ENCODE assay signal across 24 mouse cellular contexts in genomic region chr9:122008876-122009275, GRCm38 (mm10). TPM values are rescaled to one million over a fixed set of nuclear protein-coding genes. Genes with fewer than 3 reads are reported as not detected.
A peak's percentile ranks its signal among the peaks of the same experiment; 100 is the strongest.
DNase-seq lines count a peak whose midpoint lies in the region; ATAC-seq and TF ChIP-seq lines count a peak whose summit lies in the region.
"Had no signal": no experiment of that assay in that cellular context is flagged by ENCODE, and none has a peak within 500 bp of the region (broad histone marks: within the 10 kb centered on the region; RNA-seq: fewer than 3 reads in every experiment).

No protein-coding gene starts in this region.

- TF ChIP-seq POLR2A in limb, embryonic 14.5 days (IDR thresholded peaks at IDR 0.05; ENCODE audit: borderline replicate concordance, extremely low read depth, insufficient read depth, insufficient read length): no peak

- ATAC-seq in forebrain, embryonic 13.5 days: peak; percentile 57; the same call in 1 of the 2 replicates
- ATAC-seq in forebrain, embryonic 12.5 days (ENCODE audit: low FRiP score): no peak
- ATAC-seq in limb, embryonic 14.5 days (ENCODE audit: low FRiP score, low read depth): peak; percentile 23; the same call in 1 of the 2 replicates
- peak; percentile 86 for ATAC-seq in hindbrain, postnatal 0 days
- peak; percentile 51; the same call in 1 of the 2 replicates for ATAC-seq in neural tube, embryonic 14.5 days (ENCODE audit: low read depth)
- no peak for ATAC-seq in inflammation-experienced regulatory T-cells, adult 6 months
- no peak for ATAC-seq in megakaryocyte progenitor cell, adult 5-6 weeks (replicated peaks; ENCODE audit: poor library complexity)
- ATAC-seq: liver, postnatal 0 days had no signal

- peaks cover 4% of the 10 kb centered on the region; the same call in 1 of the 2 replicates for H3K4me1 ChIP-seq in forebrain, embryonic 13.5 days
- H3K4me1 ChIP-seq in forebrain, embryonic 12.5 days: peaks cover 3% of the 10 kb centered on the region; the same call in 1 of the 2 replicates
- H3K4me1 ChIP-seq in limb, embryonic 14.5 days (ENCODE audit: control insufficient read depth, insufficient read depth, low read length): no peaks in the 10 kb centered on the region
- H3K4me1 ChIP-seq in limb, embryonic 10.5 days: no peaks in the 10 kb centered on the region
- peaks cover 12% of the 10 kb centered on the region for H3K4me1 ChIP-seq in hindbrain, postnatal 0 days (ENCODE audit: insufficient read depth, low read length)
- peaks cover 4% of the 10 kb centered on the region; the same call in 1 of the 2 replicates for H3K4me1 ChIP-seq in neural tube, embryonic 14.5 days (ENCODE audit: control insufficient read depth, insufficient read depth, low read length)
- H3K4me1 ChIP-seq: heart, embryonic 15.5 days had no signal

- no peaks in the 10 kb centered on the region for H3K36me3 ChIP-seq in forebrain, embryonic 13.5 days (ENCODE audit: poor library complexity, severe bottlenecking)
- no peaks in the 10 kb centered on the region for H3K36me3 ChIP-seq in forebrain, embryonic 12.5 days (replicated peaks)
- H3K36me3 ChIP-seq in limb, embryonic 14.5 days (ENCODE audit: control insufficient read depth, insufficient read depth, low read length): no peaks in the 10 kb centered on the region
- H3K36me3 ChIP-seq in limb, embryonic 10.5 days: no peaks in the 10 kb centered on the region
- H3K36me3 ChIP-seq in hindbrain, postnatal 0 days (ENCODE audit: insufficient read depth, low read length): no peaks in the 10 kb centered on the region
- no peaks in the 10 kb centered on the region for H3K36me3 ChIP-seq in neural tube, embryonic 14.5 days (ENCODE audit: control insufficient read depth, insufficient read depth, low read length)
- H3K36me3 ChIP-seq: G1E; heart, embryonic 15.5 days had no signal

- 31% methylated on average over 2 of the region's 2 CpGs for WGBS in forebrain, embryonic 13.5 days
- 42% methylated on average over 2 of the region's 2 CpGs for WGBS in forebrain, embryonic 12.5 days
- 47% methylated on average over 2 of the region's 2 CpGs for WGBS in limb, embryonic 14.5 days
- WGBS in limb, embryonic 10.5 days: 70% methylated on average over 2 of the region's 2 CpGs
- WGBS in hindbrain, postnatal 0 days: 16% methylated on average over 2 of the region's 2 CpGs
- WGBS in neural tube, embryonic 14.5 days: 19% methylated on average over 2 of the region's 2 CpGs

- TF ChIP-seq CTCF in hindbrain, postnatal 0 days (IDR thresholded peaks at IDR 0.05; ENCODE audit: low read depth): no peak

- no peaks in the 10 kb centered on the region for H3K9me3 ChIP-seq in forebrain, embryonic 13.5 days (replicated peaks)
- H3K9me3 ChIP-seq in forebrain, embryonic 12.5 days: no peaks in the 10 kb centered on the region
- H3K9me3 ChIP-seq in limb, embryonic 14.5 days (ENCODE audit: control insufficient read depth, low read length): no peaks in the 10 kb centered on the region
- H3K9me3 ChIP-seq in limb, embryonic 10.5 days (replicated peaks): no peaks in the 10 kb centered on the region
- no peaks in the 10 kb centered on the region for H3K9me3 ChIP-seq in hindbrain, postnatal 0 days (ENCODE audit: low read length)
- no peaks in the 10 kb centered on the region for H3K9me3 ChIP-seq in neural tube, embryonic 14.5 days (ENCODE audit: control insufficient read depth, low read length)
- H3K9me3 ChIP-seq: G1E; heart, embryonic 15.5 days; megakaryocyte, embryonic 14.5 days had no signal

- H3K27ac ChIP-seq in forebrain, embryonic 13.5 days: no peak overlapping the region
- no peak overlapping the region for H3K27ac ChIP-seq in forebrain, embryonic 12.5 days
- H3K27ac ChIP-seq in limb, embryonic 14.5 days (replicated peaks; ENCODE audit: low read depth, low read length): no peak overlapping the region
- no peak overlapping the region for H3K27ac ChIP-seq in limb, embryonic 10.5 days
- H3K27ac ChIP-seq in hindbrain, postnatal 0 days: peak overlapping the region; percentile 58
- H3K27ac ChIP-seq in neural tube, embryonic 14.5 days (ENCODE audit: low read depth, low read length): peak overlapping the region; percentile 52; the same call in 1 of the 2 replicates
- H3K27ac ChIP-seq: heart, embryonic 15.5 days; kidney, postnatal 0 days; stomach, postnatal 0 days had no signal

- H3K9ac ChIP-seq in forebrain, embryonic 13.5 days: no peak overlapping the region
- H3K9ac ChIP-seq in forebrain, embryonic 12.5 days: no peak overlapping the region
- H3K9ac ChIP-seq in limb, embryonic 14.5 days (ENCODE audit: low read depth, low read length, severe bottlenecking): no peak overlapping the region
- no peak overlapping the region for H3K9ac ChIP-seq in hindbrain, postnatal 0 days (replicated peaks; ENCODE audit: low read length)
- no peak overlapping the region for H3K9ac ChIP-seq in neural tube, embryonic 14.5 days (replicated peaks; ENCODE audit: low read depth, low read length)
- H3K9ac ChIP-seq: heart, embryonic 15.5 days; liver, postnatal 0 days had no signal

- H3K4me3 ChIP-seq in forebrain, embryonic 13.5 days: no peak overlapping the region
- no peak overlapping the region for H3K4me3 ChIP-seq in forebrain, embryonic 12.5 days (replicated peaks)
- no peak overlapping the region for H3K4me3 ChIP-seq in limb, embryonic 14.5 days (replicated peaks; ENCODE audit: low read length)
- H3K4me3 ChIP-seq in limb, embryonic 10.5 days: no peak overlapping the region
- no peak overlapping the region for H3K4me3 ChIP-seq in hindbrain, postnatal 0 days (ENCODE audit: low read length)
- H3K4me3 ChIP-seq in neural tube, embryonic 14.5 days (ENCODE audit: low read depth, low read length): no peak overlapping the region
- H3K4me3 ChIP-seq: heart, embryonic 15.5 days; megakaryocyte, embryonic 14.5 days; myocyte had no signal

- H3K27me3 ChIP-seq in forebrain, embryonic 13.5 days: no peaks in the 10 kb centered on the region
- peaks cover 13% of the 10 kb centered on the region; the same call in 1 of the 2 replicates for H3K27me3 ChIP-seq in forebrain, embryonic 12.5 days
- no peaks in the 10 kb centered on the region for H3K27me3 ChIP-seq in limb, embryonic 14.5 days (ENCODE audit: control insufficient read depth, insufficient read depth, low read length)
- no peaks in the 10 kb centered on the region for H3K27me3 ChIP-seq in limb, embryonic 10.5 days (ENCODE audit: low read depth, poor library complexity, severe bottlenecking)
- no peaks in the 10 kb centered on the region for H3K27me3 ChIP-seq in hindbrain, postnatal 0 days (ENCODE audit: insufficient read depth, low read length)
- H3K27me3 ChIP-seq in neural tube, embryonic 14.5 days (ENCODE audit: control insufficient read depth, insufficient read depth, low read length): no peaks in the 10 kb centered on the region
- H3K27me3 ChIP-seq: heart, embryonic 15.5 days had no signal

- H3K4me2 ChIP-seq in forebrain, embryonic 13.5 days: no peak overlapping the region
- H3K4me2 ChIP-seq in forebrain, embryonic 12.5 days: no peak overlapping the region
- no peak overlapping the region for H3K4me2 ChIP-seq in limb, embryonic 14.5 days (replicated peaks; ENCODE audit: low read depth, low read length, severe bottlenecking)
- H3K4me2 ChIP-seq in hindbrain, postnatal 0 days (ENCODE audit: low read depth, low read length): no peak overlapping the region
- no peak overlapping the region for H3K4me2 ChIP-seq in neural tube, embryonic 14.5 days (ENCODE audit: low read depth, low read length)
- H3K4me2 ChIP-seq: heart, embryonic 15.5 days had no signal

- DNase-seq in limb, embryonic 14.5 days (ENCODE audit: low spot score): no peak
- DNase-seq in limb, embryonic 10.5 days (ENCODE audit: low spot score): no peak
- DNase-seq in hindbrain, postnatal 0 days (ENCODE audit: low spot score): peak; percentile 63
- DNase-seq: adrenal gland, postnatal 14 days; cerebellum, adult 11-12 months; cerebellum, postnatal 25 days; embryo, embryonic 11 days; gastrocnemius, postnatal 10 days; kidney, adult 11 months; liver, postnatal 0 days; lung, postnatal 10 days; right cerebral cortex, postnatal 4 days had no signal

RNA-seq across cellular contexts. Expression of gene Pomgnt2, which starts 12.0 kb away (rescaled TPM):
- 16.7 and 17.3 TPM in 2 replicates for polyA plus RNA-seq in forebrain, embryonic 13.5 days (2015; fragmentation: Nextera tagmentation; extraction: Ambion mirVana)
- 14.0 and 15.2 TPM in 2 replicates for polyA plus RNA-seq in forebrain, embryonic 12.5 days (2016; fragmentation: Nextera tagmentation; extraction: Ambion mirVana)
- polyA plus RNA-seq in limb, embryonic 14.5 days (2012; rRNA removed): 20.3 and 24.6 TPM in 2 replicates
- polyA plus RNA-seq in limb, embryonic 14.5 days (2014; fragmentation: Nextera tagmentation; extraction: Ambion mirVana): 14.6 and 15.9 TPM in 2 replicates
- polyA plus RNA-seq in limb, embryonic 10.5 days (2016; fragmentation: Nextera tagmentation; extraction: Ambion mirVana): 11.5 and 12.5 TPM in 2 replicates
- 106 and 264 TPM in 2 replicates for total RNA-seq in hindbrain, postnatal 0 days (2014; rRNA removed)
- polyA plus RNA-seq in hindbrain, postnatal 0 days (2015; fragmentation: Nextera tagmentation; extraction: Ambion mirVana): 33.0 and 33.2 TPM in 2 replicates
- polyA plus RNA-seq in neural tube, embryonic 14.5 days (2014; fragmentation: Nextera tagmentation; extraction: Ambion mirVana): 26.6 and 28.1 TPM in 2 replicates
- polyA plus RNA-seq in inflammation-experienced regulatory T-cells, adult 6 months (2017; shearing (Covaris generic)): under 1 TPM in 1 of 3 experiments, not detected in 2; 0.40 TPM
- total RNA-seq in megakaryocyte progenitor cell, adult 5-6 weeks (2015): 3.2 and 4.6 TPM in 2 replicates
- total RNA-seq in megakaryocyte progenitor cell, adult 5-6 weeks (2017): 4.9 and 6.7 TPM in 2 replicates
- polyA plus RNA-seq: G1E had no signal

RNA-seq across cellular contexts. Expression of gene Fam198a, which starts 58.1 kb away (rescaled TPM):
- 1.0 and 1.2 TPM in 2 replicates for polyA plus RNA-seq in forebrain, embryonic 13.5 days (2015; fragmentation: Nextera tagmentation; extraction: Ambion mirVana)
- polyA plus RNA-seq in forebrain, embryonic 12.5 days (2016; fragmentation: Nextera tagmentation; extraction: Ambion mirVana): 1.2 and 1.3 TPM in 2 replicates
- 8.7 and 11.4 TPM in 2 replicates for polyA plus RNA-seq in limb, embryonic 14.5 days (2012; rRNA removed)
- 6.4 and 6.7 TPM in 2 replicates for polyA plus RNA-seq in limb, embryonic 14.5 days (2014; fragmentation: Nextera tagmentation; extraction: Ambion mirVana)
- polyA plus RNA-seq in limb, embryonic 10.5 days (2016; fragmentation: Nextera tagmentation; extraction: Ambion mirVana): 0.40 and 0.65 TPM in 2 replicates
- total RNA-seq in hindbrain, postnatal 0 days (2014; rRNA removed): 5.8 and 7.5 TPM in 2 replicates
- polyA plus RNA-seq in hindbrain, postnatal 0 days (2015; fragmentation: Nextera tagmentation; extraction: Ambion mirVana): 2.1 TPM in 2 replicates
- polyA plus RNA-seq in neural tube, embryonic 14.5 days (2014; fragmentation: Nextera tagmentation; extraction: Ambion mirVana): 1.0 and 2.5 TPM in 2 replicates
- under 1 TPM in 1 of 3 experiments, not detected in 2; 0.12 TPM for polyA plus RNA-seq in inflammation-experienced regulatory T-cells, adult 6 months (2017; shearing (Covaris generic))
- total RNA-seq in megakaryocyte progenitor cell, adult 5-6 weeks (2015): 0.25 TPM in 1 of 2 replicates, not detected in the other
- total RNA-seq in megakaryocyte progenitor cell, adult 5-6 weeks (2017): 0.17 and 0.30 TPM in 2 replicates
- total RNA-seq: G1E; hematopoietic stem cell, adult 5-6 weeks had no signal
- polyA plus RNA-seq: G1E had no signal

Comparison
In these comparisons a context has a peak if more than half of its experiments do, and no peak if none do; other contexts are left out.
1. ATAC-seq: peak in forebrain, embryonic 13.5 days (single experiment), limb, embryonic 14.5 days (single experiment), hindbrain, postnatal 0 days (single experiment) and neural tube, embryonic 14.5 days (single experiment); none in forebrain, embryonic 12.5 days (single experiment), inflammation-experienced regulatory T-cells, adult 6 months (single experiment) and megakaryocyte progenitor cell, adult 5-6 weeks (single experiment).
2. H3K27ac ChIP-seq: peak in hindbrain, postnatal 0 days (single experiment) and neural tube, embryonic 14.5 days (single experiment); none in forebrain, embryonic 13.5 days (single experiment), forebrain, embryonic 12.5 days (single experiment), limb, embryonic 14.5 days (single experiment) and limb, embryonic 10.5 days (single experiment).